Comparison of ENCODE assay signal across 18 mouse cellular contexts in the genomic region with DNA sequence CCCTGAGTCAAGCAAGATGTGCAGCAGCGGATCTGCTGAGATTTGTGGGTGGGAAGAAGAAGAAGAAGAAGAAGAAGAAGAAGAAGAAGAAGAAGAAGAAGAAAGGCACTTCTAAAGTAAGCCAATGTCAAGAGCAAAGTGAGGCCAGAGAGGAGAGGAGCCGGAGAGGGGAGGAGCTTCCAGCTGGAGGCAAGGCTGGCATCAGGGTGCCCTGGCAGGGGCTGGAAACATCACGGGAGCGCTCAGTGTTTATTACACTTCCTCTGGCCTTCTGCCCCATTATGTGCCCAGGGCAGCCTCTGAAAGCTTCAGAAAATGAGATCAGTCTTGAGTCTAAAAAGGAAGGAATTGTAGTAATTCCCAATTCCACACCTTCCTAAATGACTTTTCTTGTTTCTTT.
DNase-seq lines count a peak whose midpoint lies in the region; TF ChIP-seq lines count a peak whose summit lies in the region.
"Had no signal": no experiment of that assay in that cellular context is flagged by ENCODE, and none has a peak within 500 bp of the region (broad histone marks: within the 10 kb centered on the region; RNA-seq: fewer than 3 reads in every experiment).

No protein-coding gene starts in this region.

- H3K27me3 ChIP-seq in kidney, adult 2 months (replicated peaks; ENCODE audit: control insufficient read depth, insufficient read depth, low read length) = no peaks in the 10 kb centered on the region
- H3K27me3 ChIP-seq: embryonic facial prominence, embryonic 12.5 days; forebrain, embryonic 13.5 days; forebrain, embryonic 15.5 days had no signal

- H3K27ac ChIP-seq in kidney, adult 2 months (ENCODE audit: insufficient read depth, low read depth, low read length) = no peak overlapping the region
- 0 out of 2 replicates have a peak overlapping the region, but pooled peaks have one; percentile 18 for H3K27ac ChIP-seq in layer of hippocampus, adult 2 months
- H3K27ac ChIP-seq: embryonic facial prominence, embryonic 10.5 days; embryonic facial prominence, embryonic 12.5 days; forebrain, embryonic 13.5 days; forebrain, embryonic 15.5 days had no signal

- no peak overlapping the region for H3K4me3 ChIP-seq in kidney, adult 2 months (ENCODE audit: insufficient read depth, low read depth, low read length)
- H3K4me3 ChIP-seq in layer of hippocampus, adult 2 months = no peak overlapping the region
- H3K4me3 ChIP-seq: embryonic facial prominence, embryonic 10.5 days; embryonic facial prominence, embryonic 12.5 days; forebrain, embryonic 13.5 days; forebrain, embryonic 15.5 days had no signal

- WGBS in kidney, adult 2 months = 63% methylated on average over 4 of the region's 4 CpGs

- no peak for TF ChIP-seq POLR2A in kidney, adult 2 months (IDR thresholded peaks at IDR 0.05; ENCODE audit: low read depth, low read length)

- no peak for TF ChIP-seq CTCF in kidney, adult 2 months (conservative IDR thresholded peaks at IDR 0.05; ENCODE audit: insufficient read depth, insufficient read length, low read depth, low read length)
- TF ChIP-seq CTCF in layer of hippocampus, adult 2 months (conservative IDR thresholded peaks at IDR 0.05) = no peak

- peaks cover 18% of the 10 kb centered on the region for H3K36me3 ChIP-seq in kidney, adult 2 months (ENCODE audit: control insufficient read depth, insufficient read depth, low read length)

- no peaks in the 10 kb centered on the region for H3K4me1 ChIP-seq in kidney, adult 2 months (ENCODE audit: control insufficient read depth, insufficient read depth, low read length)
- H3K4me1 ChIP-seq: embryonic facial prominence, embryonic 10.5 days; embryonic facial prominence, embryonic 12.5 days; forebrain, embryonic 13.5 days; forebrain, embryonic 15.5 days had no signal

- peak; percentile 27 for DNase-seq in kidney, adult 2 months
- no peak for DNase-seq in kidney, adult 9 months
- DNase-seq in layer of hippocampus, adult 2 months (ENCODE audit: low spot score in 2 of 2) = no peak
- no peak for DNase-seq in layer of hippocampus, adult 11-12 months (ENCODE audit: low spot score)
- peak; percentile 76 for DNase-seq in brain, adult 2 months (ENCODE audit: low read depth, low spot score)
- DNase-seq in thymus, postnatal 0 days (ENCODE audit: low spot score) = no peak
- DNase-seq: adrenal gland, adult 2 months; adrenal gland, postnatal 10 days; adrenal gland, postnatal 25 days; cerebellum, adult 11-12 months; cerebellum, adult 2 months; cerebellum, adult 9-10 months; cerebellum, postnatal 10 days; cerebellum, postnatal 25 days had no signal

Comparison
In these comparisons a context has a peak if more than half of its experiments do, and no peak if none do; other contexts are left out.
1. DNase-seq: peak in kidney, adult 2 months (single experiment) and brain, adult 2 months (single experiment); none in kidney, adult 9 months (single experiment), layer of hippocampus, adult 2 months (0 of 2), layer of hippocampus, adult 11-12 months (single experiment) and thymus, postnatal 0 days (single experiment).